Mouse (Mus musculus) midbrain, embryonic 15.5 days (tissue): ENCODE measurements around the gene Barx2. TPM values are rescaled to one million over a fixed set of nuclear protein-coding genes. Genes with fewer than 3 reads are reported as not detected.

Source experiments
- ATAC-seq: fragments of 200-750 bp; cut with Nextera tagmentation; replicated peaks from 2 replicates; pipeline ENCODE4 v1.8.0; 2017; ENCODE audit warnings: moderate TSS enrichment
- H3K27ac ChIP-seq: fragments of 300-500 bp; sonication (generic); 2 replicates; pipeline ENCODE4 v1.5.1; 2015; ENCODE audit warnings: mild to moderate bottlenecking, inconsistent platforms
- H3K27me3 ChIP-seq: fragments of 300-500 bp; sonication (generic); replicated peaks from 2 replicates; pipeline ENCODE4 v1.6.1; 2015; ENCODE audit warnings: inconsistent platforms
- H3K36me3 ChIP-seq: fragments of 300-500 bp; sonication (generic); replicated peaks from 2 replicates; pipeline ENCODE4 v1.6.1; 2015; ENCODE audit warnings: inconsistent platforms
- H3K4me1 ChIP-seq: fragments of 300-500 bp; sonication (generic); 2 replicates; pipeline ENCODE4 v1.6.1; 2015; ENCODE audit warnings: inconsistent platforms
- H3K4me2 ChIP-seq: fragments of 300-500 bp; sonication (generic); 2 replicates; pipeline ENCODE4 v1.6.1; 2015; ENCODE audit warnings: inconsistent platforms, mild to moderate bottlenecking, moderate library complexity
- H3K4me3 ChIP-seq: fragments of 300-500 bp; sonication (generic); 2 replicates; pipeline ENCODE4 v1.5.1; 2015; ENCODE audit warnings: mild to moderate bottlenecking, inconsistent platforms
- H3K9ac ChIP-seq: fragments of 300-500 bp; sonication (generic); 2 replicates; pipeline ENCODE4 v1.6.1; 2015; ENCODE audit warnings: mild to moderate bottlenecking, inconsistent platforms
- H3K9me3 ChIP-seq: fragments of 300-500 bp; sonication (generic); 2 replicates; pipeline ENCODE4 v1.6.1; 2016; ENCODE audit warnings: inconsistent platforms
- WGBS: fragments of 180-500 bp; shearing (Covaris S2); methylation state at CpG from one replicate; pipeline ENCODE4 v1.1.7; 2015; ENCODE audit warnings: mixed read lengths; 5-methylcytosine and 5-hydroxymethylcytosine counted together
- polyA plus RNA-seq: library from polyadenylated mRNA; unstranded; fragments of >200 nt; fragmentation: Nextera tagmentation; extraction: Ambion mirVana; gene quantifications from 2 replicates; pipeline ENCODE4 v1.2.1, GENCODE M21; 2015

Gene Barx2
- polyA plus RNA-seq, 1 experiment from 2014 or later = 0.17 TPM

DNA sequence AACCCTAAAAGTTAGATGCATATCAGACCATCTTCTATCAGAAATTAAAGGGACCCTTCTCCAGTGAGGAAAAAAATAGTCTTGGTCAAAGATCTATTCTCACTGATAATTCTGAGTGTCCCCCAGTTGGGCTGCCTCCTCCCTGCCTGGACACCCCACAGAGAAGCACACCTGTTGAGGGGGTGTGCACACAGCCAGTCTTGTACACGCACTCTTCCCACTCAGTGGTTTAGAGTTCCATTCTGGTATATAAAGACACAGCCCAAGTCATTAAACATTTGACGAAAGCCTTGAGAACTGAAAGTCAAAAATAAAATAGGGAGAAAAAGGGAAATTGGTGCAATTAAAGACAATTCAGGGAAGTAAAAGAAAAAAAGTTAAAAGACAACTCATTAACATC lies 30.9 kb downstream of the Barx2 start:
- no peaks in the 10 kb centered on the region for H3K36me3 ChIP-seq
- no peak overlapping the region for H3K9ac ChIP-seq
- H3K4me1 ChIP-seq = no peaks in the 10 kb centered on the region
- H3K9me3 ChIP-seq = no peaks in the 10 kb centered on the region
- H3K27me3 ChIP-seq = no peaks in the 10 kb centered on the region
- WGBS = 92% methylated on average over 2 of the region's 2 CpGs
- H3K4me3 ChIP-seq = no peak overlapping the region
- H3K4me2 ChIP-seq = no peak overlapping the region
- H3K27ac ChIP-seq = no peak overlapping the region
- ATAC-seq = no peak

DNA sequence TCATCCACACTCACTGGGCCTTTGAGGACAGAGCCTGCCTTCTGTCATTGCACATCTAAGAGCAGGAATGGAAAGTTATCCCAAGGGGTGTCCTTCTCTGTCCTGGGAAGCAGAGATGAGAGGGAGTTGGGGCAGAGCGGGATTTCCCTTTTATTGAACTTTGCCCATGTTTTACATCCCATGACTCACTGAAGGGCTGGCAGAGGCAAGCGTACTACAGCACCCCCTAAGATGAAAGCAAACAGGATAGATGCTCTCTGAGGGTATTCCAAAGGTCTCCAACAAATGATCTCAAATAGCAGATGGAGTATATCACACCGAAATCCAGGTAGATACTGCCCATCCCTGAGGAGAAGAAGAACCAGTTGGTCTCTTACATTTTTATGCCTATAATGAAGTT lies 37.7 kb downstream of the Barx2 start:
- ATAC-seq = no peak
- no peaks in the 10 kb centered on the region for H3K27me3 ChIP-seq
- H3K27ac ChIP-seq = no peak overlapping the region
- no peak overlapping the region for H3K9ac ChIP-seq
- 92% methylated on average over 3 of the region's 3 CpGs for WGBS
- no peak overlapping the region for H3K4me2 ChIP-seq
- no peaks in the 10 kb centered on the region for H3K4me1 ChIP-seq
- H3K9me3 ChIP-seq = no peaks in the 10 kb centered on the region
- H3K4me3 ChIP-seq = no peak overlapping the region
- H3K36me3 ChIP-seq = no peaks in the 10 kb centered on the region

GRCm38 (mm10) chr9:31874236-31874635 lies 39.0 kb downstream of the Barx2 start:
- no peak for ATAC-seq
- 92% methylated on average over 3 of the region's 3 CpGs for WGBS
- H3K4me2 ChIP-seq = no peak overlapping the region

GRCm38 (mm10) chr9:31871410-31871809 lies 41.9 kb downstream of the Barx2 start:
- Histone ChIP-seq H3K4me2 (no peak overlapping the region), H3K4me3 (no peak overlapping the region)
- WGBS = 61% methylated on average over 4 of the region's 4 CpGs

More at GRCm38 (mm10) chr9:31874236-31874635, 39.0 kb downstream of the Barx2 start:
- Histone ChIP-seq H3K4me3 (no peak overlapping the region), H3K27me3 (no peaks in the 10 kb centered on the region), H3K9me3 (no peaks in the 10 kb centered on the region), H3K27ac (no peak overlapping the region), H3K4me1 (no peaks in the 10 kb centered on the region), H3K36me3 (no peaks in the 10 kb centered on the region), H3K9ac (no peak overlapping the region)

GRCm38 (mm10) chr9:31868823-31869460 lies 44.3 kb downstream of the Barx2 start:
- Histone ChIP-seq H3K27me3 (no peaks in the 10 kb centered on the region), H3K4me2 (no peak overlapping the region), H3K4me1 (no peaks in the 10 kb centered on the region), H3K36me3 (no peaks in the 10 kb centered on the region), H3K9ac (no peak overlapping the region), H3K9me3 (no peaks in the 10 kb centered on the region), H3K4me3 (no peak overlapping the region), H3K27ac (no peak overlapping the region)
- no peak for ATAC-seq
- 93% methylated on average over 2 of the region's 2 CpGs for WGBS

More at GRCm38 (mm10) chr9:31871410-31871809, 41.9 kb downstream of the Barx2 start:
- no peaks in the 10 kb centered on the region for H3K4me1 ChIP-seq
- no peak for ATAC-seq
- H3K9ac ChIP-seq = no peak overlapping the region
- no peaks in the 10 kb centered on the region for H3K9me3 ChIP-seq
- no peak overlapping the region for H3K27ac ChIP-seq
- no peaks in the 10 kb centered on the region for H3K27me3 ChIP-seq
- H3K36me3 ChIP-seq = no peaks in the 10 kb centered on the region

- no peak overlapping the region for H3K27ac ChIP-seq
- no peaks in the 10 kb centered on the region for H3K27me3 ChIP-seq
- peaks cover under 1% of the 10 kb centered on the region; the same call in 1 of the 2 replicates for H3K4me1 ChIP-seq
- WGBS = 69% methylated on average over 6 of the region's 6 CpGs
- no peak overlapping the region for H3K4me2 ChIP-seq
- H3K9ac ChIP-seq = no peak overlapping the region
- H3K9me3 ChIP-seq = no peaks in the 10 kb centered on the region
- no peak for ATAC-seq
- no peaks in the 10 kb centered on the region for H3K36me3 ChIP-seq
- H3K4me3 ChIP-seq = no peak overlapping the region
Observed at GRCm38 (mm10) chr9:31863830-31864229, 49.4 kb downstream of the Barx2 start.

GRCm38 (mm10) chr9:31859446-31859845 lies 53.8 kb downstream of the Barx2 start:
- Histone ChIP-seq H3K4me1 (peaks cover 17% of the 10 kb centered on the region), H3K36me3 (no peaks in the 10 kb centered on the region), H3K27ac (no peak overlapping the region), H3K4me2 (no peak overlapping the region), H3K4me3 (no peak overlapping the region), H3K9ac (no peak overlapping the region), H3K9me3 (no peaks in the 10 kb centered on the region), H3K27me3 (no peaks in the 10 kb centered on the region)
- 88% methylated on average over 5 of the region's 5 CpGs for WGBS
- ATAC-seq = no peak

GRCm38 (mm10) chr9:31858720-31859340 lies 54.4 kb downstream of the Barx2 start:
- WGBS = 6% methylated on average over 20 of the region's 20 CpGs
- no peaks in the 10 kb centered on the region for H3K27me3 ChIP-seq
- no peaks in the 10 kb centered on the region for H3K9me3 ChIP-seq
- H3K4me1 ChIP-seq = peaks cover 17% of the 10 kb centered on the region
- no peaks in the 10 kb centered on the region for H3K36me3 ChIP-seq
- no peak overlapping the region for H3K9ac ChIP-seq
- peak; percentile 74; the same call in 1 of the 2 replicates for ATAC-seq
- no peak overlapping the region for H3K27ac ChIP-seq
- H3K4me3 ChIP-seq = peak overlapping the region; percentile 20
- peak overlapping the region; percentile 50 for H3K4me2 ChIP-seq

GRCm38 (mm10) chr9:31857512-31857911 lies 55.8 kb downstream of the Barx2 start:
- Histone ChIP-seq H3K4me2 (no peak overlapping the region), H3K9me3 (no peaks in the 10 kb centered on the region), H3K27me3 (no peaks in the 10 kb centered on the region), H3K27ac (no peak overlapping the region), H3K36me3 (no peaks in the 10 kb centered on the region), H3K9ac (no peak overlapping the region), H3K4me3 (no peak overlapping the region), H3K4me1 (peaks cover 17% of the 10 kb centered on the region)
- ATAC-seq = peak; percentile 75
- 77% methylated on average over 1 of the region's 1 CpGs for WGBS

- Histone ChIP-seq H3K4me2 (no peak overlapping the region), H3K4me1 (peaks cover 17% of the 10 kb centered on the region), H3K9ac (no peak overlapping the region), H3K9me3 (no peaks in the 10 kb centered on the region), H3K27ac (no peak overlapping the region), H3K4me3 (no peak overlapping the region), H3K36me3 (no peaks in the 10 kb centered on the region), H3K27me3 (no peaks in the 10 kb centered on the region)
- ATAC-seq = no peak
- 41% methylated on average over 8 of the region's 8 CpGs for WGBS
Observed at GRCm38 (mm10) chr9:31856437-31856836, 56.8 kb downstream of the Barx2 start.

GRCm38 (mm10) chr9:31855668-31856067 lies 57.6 kb downstream of the Barx2 start:
- Histone ChIP-seq H3K9ac (no peak overlapping the region), H3K9me3 (no peaks in the 10 kb centered on the region), H3K4me3 (no peak overlapping the region), H3K4me1 (peaks cover 17% of the 10 kb centered on the region), H3K36me3 (no peaks in the 10 kb centered on the region), H3K27ac (no peak overlapping the region), H3K27me3 (no peaks in the 10 kb centered on the region), H3K4me2 (no peak overlapping the region)
- 89% methylated on average over 6 of the region's 6 CpGs for WGBS
- ATAC-seq = no peak

GRCm38 (mm10) chr9:31851710-31852109 lies 61.6 kb downstream of the Barx2 start:
- Histone ChIP-seq H3K27me3 (no peaks in the 10 kb centered on the region), H3K9me3 (no peaks in the 10 kb centered on the region), H3K9ac (no peak overlapping the region), H3K27ac (no peak overlapping the region), H3K4me2 (no peak overlapping the region), H3K4me3 (no peak overlapping the region), H3K36me3 (no peaks in the 10 kb centered on the region), H3K4me1 (0 out of 2 replicates have a peak, but pooled peaks cover 3% of the 10 kb centered on the region)
- no peak for ATAC-seq
- 87% methylated on average over 8 of the region's 8 CpGs for WGBS

DNA sequence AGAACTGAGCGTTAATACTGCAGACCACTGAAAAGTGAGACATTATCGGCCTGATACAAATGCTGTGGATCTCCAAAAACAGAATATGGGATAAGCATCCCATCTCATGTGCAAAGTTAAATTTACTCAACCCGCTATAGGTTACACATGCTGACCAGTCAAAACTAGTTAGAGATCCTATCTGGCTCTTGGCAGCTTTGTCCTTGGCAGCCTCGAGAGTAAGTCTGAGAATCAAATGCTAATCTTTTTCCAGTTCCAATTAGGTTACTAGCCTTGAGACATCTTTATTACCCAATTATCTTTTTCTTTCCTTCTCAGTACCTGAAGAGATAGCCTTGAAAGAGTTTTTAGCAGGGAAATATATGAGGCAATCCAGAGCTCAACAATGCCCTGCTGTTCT lies 62.6 kb downstream of the Barx2 start:
- Histone ChIP-seq H3K4me3 (no peak overlapping the region), H3K9me3 (no peaks in the 10 kb centered on the region), H3K4me1 (no peaks in the 10 kb centered on the region), H3K36me3 (no peaks in the 10 kb centered on the region), H3K9ac (no peak overlapping the region), H3K27me3 (no peaks in the 10 kb centered on the region), H3K27ac (no peak overlapping the region), H3K4me2 (no peak overlapping the region)
- WGBS = 87% methylated on average over 4 of the region's 4 CpGs
- no peak for ATAC-seq
